Mouse (Mus musculus) CH12F3 (cell line): ENCODE results near the gene Mcub.

ENCODE experiments used
- in situ Hi-C: fragments of 300-500 bp; cut with MboI; formaldehyde crosslinking; loops from 2 replicates; pipeline ENCODE4 v1.14.3; 2020; ENCODE audit warnings: low sequenced_read_pairs

Gene Mcub

GRCm38 (mm10) chr3:129949158-129949773 is 20.7 kb downstream of the Mcub start:
- in situ Hi-C loops: no loop called here

- in situ Hi-C loops: no loop called here
Measured at GRCm38 (mm10) chr3:129948359-129948758, 21.6 kb downstream of the Mcub start.

- in situ Hi-C loops: no loop called here
Measured at GRCm38 (mm10) chr3:129946217-129946914, 23.6 kb downstream of the Mcub start.

- in situ Hi-C loops: no loop called here
Measured at GRCm38 (mm10) chr3:129943813-129944212, 26.2 kb downstream of the Mcub start.

GRCm38 (mm10) chr3:129941291-129941690 is 28.7 kb downstream of the Mcub start:
- in situ Hi-C loops: no loop called here

- in situ Hi-C loops: no loop called here
Measured at GRCm38 (mm10) chr3:129940780-129941179, 29.2 kb downstream of the Mcub start.

GRCm38 (mm10) chr3:129939058-129939457 is 30.9 kb downstream of the Mcub start:
- in situ Hi-C loops: no loop called here

GRCm38 (mm10) chr3:129937848-129938247 is 32.2 kb downstream of the Mcub start:
- in situ Hi-C loops: no loop called here

GRCm38 (mm10) chr3:129936561-129936960 is 33.4 kb downstream of the Mcub start:
- in situ Hi-C loops: no loop called here

- in situ Hi-C loops: no loop called here
Measured at GRCm38 (mm10) chr3:129932443-129932842, 37.6 kb downstream of the Mcub start.

GRCm38 (mm10) chr3:129930213-129930778 is 39.7 kb downstream of the Mcub start:
- in situ Hi-C loops: no loop called here

- in situ Hi-C loops: no loop called here
Measured at GRCm38 (mm10) chr3:129925861-129926260, 44.1 kb downstream of the Mcub start.

- in situ Hi-C loops: no loop called here
Measured at GRCm38 (mm10) chr3:129923581-129923980, 46.4 kb downstream of the Mcub start.

GRCm38 (mm10) chr3:129918434-129918833 is 51.6 kb downstream of the Mcub start:
- in situ Hi-C loops: loop anchor here (5.0 kb wide), 1 partner anchor 159 kb away; no protein-coding TSS in a partner anchor

GRCm38 (mm10) chr3:129917424-129917823 is 52.6 kb downstream of the Mcub start:
- in situ Hi-C loops: loop anchor here (5.0 kb wide), 1 partner anchor 160 kb away; no protein-coding TSS in a partner anchor

GRCm38 (mm10) chr3:129913241-129913640 is 56.8 kb downstream of the Mcub start:
- in situ Hi-C loops: no loop called here

GRCm38 (mm10) chr3:129912025-129912424 is 58.0 kb downstream of the Mcub start:
- in situ Hi-C loops: no loop called here

- in situ Hi-C loops: no loop called here
Measured at GRCm38 (mm10) chr3:129904381-129905132, 65.4 kb downstream of the Mcub start.

GRCm38 (mm10) chr3:129903866-129904265 is 66.1 kb downstream of the Mcub start:
- in situ Hi-C loops: no loop called here

- in situ Hi-C loops: no loop called here
Measured at GRCm38 (mm10) chr3:129903369-129903768, 66.6 kb downstream of the Mcub start.

GRCm38 (mm10) chr3:129901271-129901809 is 68.7 kb downstream of the Mcub start, which contains the start of gene Casp6:
Casp6 (plus strand) TSS chr3:129901425.
- in situ Hi-C loops: no loop called here
